Comparison of ENCODE assay signal across 8 mouse cellular contexts in genomic region chr13:112259398-112259797, GRCm38 (mm10). TPM values are rescaled to one million over a fixed set of nuclear protein-coding genes. Genes with fewer than 3 reads are reported as not detected.
DNase-seq lines count a peak whose midpoint lies in the region; ATAC-seq and TF ChIP-seq lines count a peak whose summit lies in the region.

No protein-coding gene starts in this region.

- intact Hi-C loops in gastrocnemius, postnatal 36 days (cut with DNase I): loop anchor here (2.0 to 5.0 kb wide), 2 partner anchors 252 to 471 kb away; no protein-coding TSS in a partner anchor

- no peak for ATAC-seq in heart, embryonic 11.5 days (replicated peaks; ENCODE audit: insufficient number of reproducible peaks, low FRiP score, low TSS enrichment)
- no peak for ATAC-seq in limb, embryonic 11.5 days (ENCODE audit: insufficient number of reproducible peaks, low FRiP score, low TSS enrichment, low read depth)
- ATAC-seq in midbrain, embryonic 16.5 days: peak; percentile 97

- no peaks in the 10 kb centered on the region for H3K9me3 ChIP-seq in heart, embryonic 11.5 days (replicated peaks; ENCODE audit: control insufficient read depth, low read length)
- no peaks in the 10 kb centered on the region for H3K9me3 ChIP-seq in limb, embryonic 11.5 days (ENCODE audit: control insufficient read depth, low read length)
- no peaks in the 10 kb centered on the region for H3K9me3 ChIP-seq in midbrain, embryonic 16.5 days (replicated peaks; ENCODE audit: control insufficient read depth, low read length, poor library complexity, severe bottlenecking)

- peak; percentile 63 to 80 for DNase-seq in heart, adult 18-20 months
- peak; percentile 81 for DNase-seq in embryo, embryonic 11 days
- peak; percentile 35 to 41 for DNase-seq in gastrocnemius, postnatal 36 days
- DNase-seq in kidney, adult 8-10 months: peak; percentile 64 to 76
- peak; percentile 76 for DNase-seq in limb, embryonic 11.5 days (ENCODE audit: low spot score)
- peak; percentile 47 to 75 for DNase-seq in spleen, adult 2 months (ENCODE audit: low read depth in 1 of 2, low spot score in 2 of 2)

- TF ChIP-seq CTCF in spleen, adult 2 months (IDR thresholded peaks at IDR 0.05; ENCODE audit: extremely low read depth, insufficient read depth, insufficient read length, insufficient replicate concordance): peak; percentile 86; the same call in 1 of the 2 replicates

- no peak overlapping the region for H3K4me3 ChIP-seq in heart, embryonic 11.5 days (ENCODE audit: low read depth, low read length)
- no peak overlapping the region for H3K4me3 ChIP-seq in limb, embryonic 11.5 days (ENCODE audit: low read depth, low read length)
- H3K4me3 ChIP-seq in midbrain, embryonic 16.5 days (ENCODE audit: low read depth, low read length): no peak overlapping the region
- no peak overlapping the region for H3K4me3 ChIP-seq in spleen, adult 2 months (ENCODE audit: extremely low read depth, insufficient read depth, insufficient read length)

- TF ChIP-seq POLR2A in spleen, adult 2 months (IDR thresholded peaks at IDR 0.05; ENCODE audit: low read depth, low read length): no peak

- H3K4me1 ChIP-seq in heart, embryonic 11.5 days (ENCODE audit: control insufficient read depth, insufficient read depth, low read length): no peaks in the 10 kb centered on the region; the same call in 1 of the 2 replicates
- H3K4me1 ChIP-seq in limb, embryonic 11.5 days (ENCODE audit: control insufficient read depth, insufficient read depth, low read length): no peaks in the 10 kb centered on the region
- H3K4me1 ChIP-seq in midbrain, embryonic 16.5 days (ENCODE audit: control insufficient read depth, insufficient read depth, low read length): no peaks in the 10 kb centered on the region
- H3K4me1 ChIP-seq in spleen, adult 2 months (ENCODE audit: control insufficient read depth, insufficient read depth, insufficient read length): no peaks in the 10 kb centered on the region

- whole genome bisulfite sequencing in heart, embryonic 11.5 days (ENCODE audit: insufficient replicate concordance): 31% methylated on average over 2 of the region's 2 CpGs
- 55% methylated on average over 2 of the region's 2 CpGs for WGBS in limb, embryonic 11.5 days
- WGBS in midbrain, embryonic 16.5 days: 58% methylated on average over 2 of the region's 2 CpGs
- 38% methylated on average over 2 of the region's 2 CpGs for WGBS in spleen, adult 2 months

- H3K27me3 ChIP-seq in heart, embryonic 11.5 days (ENCODE audit: control insufficient read depth, insufficient read depth, low read length): no peaks in the 10 kb centered on the region
- no peaks in the 10 kb centered on the region for H3K27me3 ChIP-seq in limb, embryonic 11.5 days (ENCODE audit: control insufficient read depth, insufficient read depth, low read length)
- H3K27me3 ChIP-seq in midbrain, embryonic 16.5 days (ENCODE audit: control insufficient read depth, insufficient read depth, low read depth, low read length): no peaks in the 10 kb centered on the region
- no peaks in the 10 kb centered on the region for H3K27me3 ChIP-seq in spleen, adult 2 months (ENCODE audit: control insufficient read depth, insufficient read depth, low read length)

- H3K36me3 ChIP-seq in heart, embryonic 11.5 days (ENCODE audit: control insufficient read depth, insufficient read depth, low read length): no peaks in the 10 kb centered on the region
- no peaks in the 10 kb centered on the region for H3K36me3 ChIP-seq in limb, embryonic 11.5 days (ENCODE audit: control insufficient read depth, insufficient read depth, low read length)
- no peaks in the 10 kb centered on the region for H3K36me3 ChIP-seq in midbrain, embryonic 16.5 days (ENCODE audit: control insufficient read depth, insufficient read depth, low read length)
- no peaks in the 10 kb centered on the region for H3K36me3 ChIP-seq in spleen, adult 2 months (ENCODE audit: control insufficient read depth, insufficient read depth, low read length)

- H3K9ac ChIP-seq in heart, embryonic 11.5 days (ENCODE audit: low read depth, low read length): no peak overlapping the region
- no peak overlapping the region for H3K9ac ChIP-seq in limb, embryonic 11.5 days (ENCODE audit: low read length)
- no peak overlapping the region for H3K9ac ChIP-seq in midbrain, embryonic 16.5 days (ENCODE audit: low read depth, low read length)

- H3K4me2 ChIP-seq in heart, embryonic 11.5 days: no peak overlapping the region
- H3K4me2 ChIP-seq in limb, embryonic 11.5 days (ENCODE audit: low read depth, severe bottlenecking): no peak overlapping the region
- no peak overlapping the region for H3K4me2 ChIP-seq in midbrain, embryonic 16.5 days (ENCODE audit: low read length)

- no peak overlapping the region for H3K27ac ChIP-seq in heart, embryonic 11.5 days (ENCODE audit: low read depth, low read length)
- no peak overlapping the region for H3K27ac ChIP-seq in limb, embryonic 11.5 days (replicated peaks; ENCODE audit: low read depth, low read length)
- no peak overlapping the region for H3K27ac ChIP-seq in midbrain, embryonic 16.5 days (ENCODE audit: low read length)
- H3K27ac ChIP-seq in spleen, adult 2 months (ENCODE audit: insufficient read depth, low read length): no peak overlapping the region

RNA-seq across cellular contexts. Expression of gene Ankrd55, which starts 28.9 kb away (rescaled TPM):
- total RNA-seq in heart, adult 18-20 months (2021): 1 to 10 TPM; 1.3 to 2.3 TPM
- 0.14 and 0.63 TPM in 2 replicates for polyA plus RNA-seq in heart, embryonic 11.5 days (2014; fragmentation: Nextera tagmentation; extraction: Ambion mirVana)
- not detected for total RNA-seq in gastrocnemius, postnatal 36 days (2021)
- 0.20 and 0.21 TPM in 2 replicates for polyA plus RNA-seq in limb, embryonic 11.5 days (2014; fragmentation: Nextera tagmentation; extraction: Ambion mirVana)
- polyA plus RNA-seq in midbrain, embryonic 16.5 days (2015; fragmentation: Nextera tagmentation; extraction: Ambion mirVana): 10.4 and 11.0 TPM in 2 replicates
- 0.72 and 0.74 TPM in 2 replicates for polyA plus RNA-seq in spleen, adult 2 months (2012; rRNA removed)
